Mouse (Mus musculus): Measurements from ENCODE around the gene Trim69.

Trim69 gene

GRCm38 (mm10) chr2:122160680-122161079 is at the start of gene Trim69:
Gene Trim69 (plus strand): TSS chr2:122160700.
- peak; percentile 71 for DNase-seq (ENCODE audit: low read depth, low spot score)

GRCm38 (mm10) chr2:122116888-122117287 is 43.6 kb upstream of the Trim69 start:
- DNase-seq (ENCODE audit: low read depth, low spot score), result no peak

GRCm38 (mm10) chr2:122117961-122118958 is 42.2 kb upstream of the Trim69 start, which contains the start of gene Spg11:
Gene Spg11 (minus strand): TSS chr2:122118386.
- peak; percentile 97 for DNase-seq (ENCODE audit: low read depth, low spot score)

GRCm38 (mm10) chr2:122125680-122126572 is 34.6 kb upstream of the Trim69 start:
- no peak for DNase-seq (ENCODE audit: low read depth, low spot score)

GRCm38 (mm10) chr2:122126765-122127347 is 33.6 kb upstream of the Trim69 start:
- DNase-seq (ENCODE audit: low read depth, low spot score), result no peak

- DNase-seq (ENCODE audit: low read depth, low spot score), result no peak
These were observed 32.9 kb upstream of the Trim69 start for GRCm38 (mm10) chr2:122127635-122128034.

GRCm38 (mm10) chr2:122132078-122132477 is 28.4 kb upstream of the Trim69 start:
- no peak for DNase-seq (ENCODE audit: low read depth, low spot score)

GRCm38 (mm10) chr2:122132618-122133017 is 27.9 kb upstream of the Trim69 start:
- DNase-seq (ENCODE audit: low read depth, low spot score), result no peak

GRCm38 (mm10) chr2:122137839-122138465 is 22.5 kb upstream of the Trim69 start:
- no peak for DNase-seq (ENCODE audit: low read depth, low spot score)

- no peak for DNase-seq (ENCODE audit: low read depth, low spot score)
These were observed 19.7 kb upstream of the Trim69 start for GRCm38 (mm10) chr2:122140815-122141214.

- DNase-seq (ENCODE audit: low read depth, low spot score), result no peak
These were observed 19.1 kb upstream of the Trim69 start for GRCm38 (mm10) chr2:122141332-122141967.

GRCm38 (mm10) chr2:122143111-122143510 is 17.4 kb upstream of the Trim69 start:
- DNase-seq (ENCODE audit: low read depth, low spot score), result no peak

GRCm38 (mm10) chr2:122145756-122146155 is 14.7 kb upstream of the Trim69 start:
- peak; percentile 61 for DNase-seq (ENCODE audit: low read depth, low spot score)

- DNase-seq (ENCODE audit: low read depth, low spot score), result peak; percentile 35
These were observed 13.8 kb upstream of the Trim69 start for GRCm38 (mm10) chr2:122146687-122147086.

- DNase-seq (ENCODE audit: low read depth, low spot score), result peak; percentile 97
These were observed 12.8 kb upstream of the Trim69 start, which contains the start of gene B2m for GRCm38 (mm10) chr2:122147508-122148241. Gene B2m (plus strand): TSS chr2:122147686.

- peak; percentile 86 for DNase-seq (ENCODE audit: low read depth, low spot score)
These were observed 12.1 kb upstream of the Trim69 start for GRCm38 (mm10) chr2:122148242-122148917.

- DNase-seq (ENCODE audit: low read depth, low spot score), result no peak
These were observed 11.2 kb upstream of the Trim69 start for GRCm38 (mm10) chr2:122149316-122149715.

GRCm38 (mm10) chr2:122149716-122150115 is 10.8 kb upstream of the Trim69 start:
- no peak for DNase-seq (ENCODE audit: low read depth, low spot score)

GRCm38 (mm10) chr2:122151221-122151620 is 9.3 kb upstream of the Trim69 start:
- DNase-seq (ENCODE audit: low read depth, low spot score), result no peak
